Comparison of ENCODE assay signal across 14 mouse cellular contexts in the genomic region with DNA sequence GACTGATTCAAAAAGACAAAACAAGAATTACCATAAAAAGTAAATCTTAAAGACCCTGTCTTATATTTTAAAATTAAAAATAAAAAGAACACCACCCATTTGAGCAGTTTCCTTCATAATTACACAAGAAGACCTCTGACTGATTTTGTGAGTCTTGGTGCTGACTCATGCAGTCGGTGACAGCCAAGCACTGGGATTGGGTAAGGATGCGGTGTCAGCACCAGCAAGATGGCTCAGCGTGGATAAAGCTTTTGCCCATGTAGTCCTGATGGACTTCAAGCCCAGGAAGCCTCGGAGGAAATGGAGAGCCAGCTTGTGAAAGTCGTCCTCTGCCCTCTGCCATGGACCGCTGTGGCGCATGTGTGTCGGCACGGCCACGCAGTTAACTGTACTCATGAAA. TPM values are rescaled to one million over a fixed set of nuclear protein-coding genes. Genes with fewer than 3 reads are reported as not detected.
DNase-seq lines count a peak whose midpoint lies in the region; ATAC-seq and TF ChIP-seq lines count a peak whose summit lies in the region.
"Had no signal": no experiment of that assay in that cellular context is flagged by ENCODE, and none has a peak within 500 bp of the region (broad histone marks: within the 10 kb centered on the region; RNA-seq: fewer than 3 reads in every experiment).

No protein-coding gene starts in this region.

- H3K27me3 ChIP-seq in hindbrain, embryonic 12.5 days = no peaks in the 10 kb centered on the region
- H3K27me3 ChIP-seq: kidney, embryonic 15.5 days; midbrain, embryonic 15.5 days had no signal

- WGBS in macrophage (ENCODE audit: missing documents) = 56% methylated on average over 10 of the region's 10 CpGs
- 93% methylated on average over 10 of the region's 10 CpGs for WGBS in hindbrain, embryonic 12.5 days

- H3K79me2 ChIP-seq in macrophage (ENCODE audit: inconsistent target) = no peaks in the 10 kb centered on the region

- peak; percentile 9 for DNase-seq in 3T3-L1 (ENCODE audit: low read depth, low spot score)
- DNase-seq in adipocyte (ENCODE audit: low spot score) = peak; percentile 46
- DNase-seq in right cerebral cortex, postnatal 36 days (ENCODE audit: low spot score in 2 of 2) = no peak
- DNase-seq in layer of hippocampus, adult 2 months (ENCODE audit: low spot score in 2 of 2) = no peak
- DNase-seq: cerebellum, adult 2 months; heart, adult 2 months had no signal

- no peak for ATAC-seq in hindbrain, embryonic 12.5 days (ENCODE audit: low FRiP score)
- ATAC-seq: forebrain, embryonic 16.5 days; midbrain, embryonic 15.5 days had no signal

- no peaks in the 10 kb centered on the region for H3K9me3 ChIP-seq in hindbrain, embryonic 12.5 days (replicated peaks)
- H3K9me3 ChIP-seq: kidney, embryonic 15.5 days; midbrain, embryonic 15.5 days had no signal

- H3K4me3 ChIP-seq in brown adipose tissue, adult 24 weeks (ENCODE audit: insufficient read depth, low read depth, low read length) = no peak overlapping the region
- no peak overlapping the region for H3K4me3 ChIP-seq in macrophage (ENCODE audit: inconsistent target)
- H3K4me3 ChIP-seq in hindbrain, embryonic 12.5 days = no peak overlapping the region
- H3K4me3 ChIP-seq in layer of hippocampus, adult 2 months = no peak overlapping the region
- H3K4me3 ChIP-seq: erythroblast, embryonic 14.5 days; heart, adult 2 months; kidney, embryonic 15.5 days; midbrain, embryonic 15.5 days had no signal

- no peak overlapping the region for H3K9ac ChIP-seq in hindbrain, embryonic 12.5 days
- H3K9ac ChIP-seq: kidney, embryonic 15.5 days; midbrain, embryonic 15.5 days had no signal

- no peak overlapping the region for H3K4me2 ChIP-seq in hindbrain, embryonic 12.5 days (replicated peaks)
- H3K4me2 ChIP-seq: kidney, embryonic 15.5 days; liver, embryonic 11.5 days; midbrain, embryonic 15.5 days had no signal

- H3K27ac ChIP-seq in brown adipose tissue, adult 24 weeks (replicated peaks; ENCODE audit: low read depth, low read length) = peak overlapping the region; percentile 53
- H3K27ac ChIP-seq in macrophage = peak overlapping the region; percentile 67
- H3K27ac ChIP-seq in hindbrain, embryonic 12.5 days = no peak overlapping the region
- no peak overlapping the region for H3K27ac ChIP-seq in layer of hippocampus, adult 2 months
- H3K27ac ChIP-seq: heart, adult 2 months; kidney, embryonic 15.5 days; midbrain, embryonic 15.5 days had no signal

- H3K36me3 ChIP-seq in macrophage (ENCODE audit: inconsistent target) = no peaks in the 10 kb centered on the region
- H3K36me3 ChIP-seq in hindbrain, embryonic 12.5 days = no peaks in the 10 kb centered on the region
- H3K36me3 ChIP-seq: midbrain, embryonic 15.5 days had no signal

- no peak for TF ChIP-seq CTCF in layer of hippocampus, adult 2 months (conservative IDR thresholded peaks at IDR 0.05)

- peaks cover 2% of the 10 kb centered on the region; the same call in 1 of the 2 replicates for H3K4me1 ChIP-seq in brown adipose tissue, adult 24 weeks (ENCODE audit: control insufficient read depth, insufficient read depth, insufficient read length, low read length)
- H3K4me1 ChIP-seq in hindbrain, embryonic 12.5 days = no peaks in the 10 kb centered on the region
- H3K4me1 ChIP-seq: kidney, embryonic 15.5 days; midbrain, embryonic 15.5 days had no signal

RNA-seq across cellular contexts. Expression of a gene that starts 52.2 kb away (rescaled TPM):
- 3.9 and 10.0 TPM in 2 replicates for polyA plus RNA-seq in brown adipose tissue, adult 24 weeks (2012; ENCODE audit: insufficient read depth, insufficient read length, missing spikeins)
- total RNA-seq in macrophage (2018; cell fraction: chromatin; rRNA removed) = 10 to 100 TPM; 46.4 to 93.5 (median 61.6) TPM
- 10 to 100 TPM; 39.6 to 63.5 (median 47.9) TPM for total RNA-seq in macrophage (2018; cell fraction: cytosol; rRNA removed)
- 100 to 1,000 TPM in 1 of 26 experiments, 10 to 100 TPM in 25; 52.4 to 103 (median 66.5) TPM for total RNA-seq in macrophage (2018; cell fraction: nucleus; rRNA removed)
- polyA plus RNA-seq in macrophage (2018) = 32.5 to 68.4 TPM (median 36.6 TPM) in 3 replicates
- 16.1 and 16.4 TPM in 2 replicates for polyA plus RNA-seq in hindbrain, embryonic 12.5 days (2016; fragmentation: Nextera tagmentation; extraction: Ambion mirVana)
- 10 to 100 TPM; 12.2 to 13.6 TPM for total RNA-seq in layer of hippocampus, adult 2 months (2021)

Comparison
In these comparisons a context has a peak if more than half of its experiments do, and no peak if none do; other contexts are left out.
1. DNase-seq: peak in 3T3-L1 (single experiment) and adipocyte (single experiment); none in right cerebral cortex, postnatal 36 days (0 of 2) and layer of hippocampus, adult 2 months (0 of 2).
2. H3K27ac ChIP-seq: peak in brown adipose tissue, adult 24 weeks (single experiment) and macrophage (single experiment); none in hindbrain, embryonic 12.5 days (single experiment) and layer of hippocampus, adult 2 months (single experiment).